Mouse (Mus musculus): Measurements from ENCODE around the gene Gm9732. TPM values are rescaled to one million over a fixed set of nuclear protein-coding genes. Genes with fewer than 3 reads are reported as not detected.
"Not testable (repeated sequence)": the region's sequence is repeated elsewhere in the genome, so short reads cannot be mapped to it uniquely, and the experiment has no call there.

Gene Gm9732
- polyA plus RNA-seq, 1 experiment from 2014 or later = 0.34 TPM

- H3K9me3 ChIP-seq (replicated peaks; ENCODE audit: low read length); ATAC-seq (replicated peaks; ENCODE audit: low FRiP score, low read depth); H3K36me3 ChIP-seq (ENCODE audit: insufficient read depth, low read length); H3K27ac ChIP-seq; H3K4me3 ChIP-seq (replicated peaks; ENCODE audit: low read depth, low read length); H3K27me3 ChIP-seq (ENCODE audit: insufficient read depth, low read length); H3K9ac ChIP-seq (ENCODE audit: low read depth, low read length); H3K4me1 ChIP-seq (replicated peaks; ENCODE audit: insufficient read depth, low read length); H3K4me2 ChIP-seq (ENCODE audit: low read length); DNase-seq (ENCODE audit: low spot score): not testable (repeated sequence)
- 77% methylated on average over 3 of the region's 3 CpGs for WGBS
Measured at GRCm38 (mm10) chr14:43269211-43269610, 5.6 kb upstream of the Gm9732 start.

- not testable (repeated sequence) for H3K9me3 ChIP-seq (replicated peaks; ENCODE audit: low read length); H3K9ac ChIP-seq (ENCODE audit: low read depth, low read length); H3K27ac ChIP-seq; H3K4me2 ChIP-seq (ENCODE audit: low read length); H3K4me1 ChIP-seq (replicated peaks; ENCODE audit: insufficient read depth, low read length); H3K4me3 ChIP-seq (replicated peaks; ENCODE audit: low read depth, low read length); H3K27me3 ChIP-seq (ENCODE audit: insufficient read depth, low read length); H3K36me3 ChIP-seq (ENCODE audit: insufficient read depth, low read length); DNase-seq (ENCODE audit: low spot score); ATAC-seq (replicated peaks; ENCODE audit: low FRiP score, low read depth)
- 47% methylated on average over 1 of the region's 1 CpGs for WGBS
Measured at GRCm38 (mm10) chr14:43273161-43273560, 1.7 kb upstream of the Gm9732 start.

- H3K27me3 ChIP-seq (ENCODE audit: insufficient read depth, low read length); DNase-seq (ENCODE audit: low spot score); H3K36me3 ChIP-seq (ENCODE audit: insufficient read depth, low read length); H3K4me3 ChIP-seq (replicated peaks; ENCODE audit: low read depth, low read length); H3K9me3 ChIP-seq (replicated peaks; ENCODE audit: low read length); H3K27ac ChIP-seq; H3K4me2 ChIP-seq (ENCODE audit: low read length); H3K9ac ChIP-seq (ENCODE audit: low read depth, low read length); ATAC-seq (replicated peaks; ENCODE audit: low FRiP score, low read depth); H3K4me1 ChIP-seq (replicated peaks; ENCODE audit: insufficient read depth, low read length): not testable (repeated sequence)
- WGBS = 86% methylated on average over 1 of the region's 1 CpGs
Measured at GRCm38 (mm10) chr14:43275752-43276151, 916 bp downstream of the Gm9732 start.

- H3K36me3 ChIP-seq (ENCODE audit: insufficient read depth, low read length); H3K9me3 ChIP-seq (replicated peaks; ENCODE audit: low read length); H3K4me1 ChIP-seq (replicated peaks; ENCODE audit: insufficient read depth, low read length); H3K4me3 ChIP-seq (replicated peaks; ENCODE audit: low read depth, low read length); H3K27me3 ChIP-seq (ENCODE audit: insufficient read depth, low read length); H3K4me2 ChIP-seq (ENCODE audit: low read length); DNase-seq (ENCODE audit: low spot score); ATAC-seq (replicated peaks; ENCODE audit: low FRiP score, low read depth); H3K9ac ChIP-seq (ENCODE audit: low read depth, low read length); H3K27ac ChIP-seq: not testable (repeated sequence)
- WGBS = 61% methylated on average over 2 of the region's 2 CpGs
Measured at GRCm38 (mm10) chr14:43277468-43277867, 2.6 kb downstream of the Gm9732 start.

GRCm38 (mm10) chr14:43278146-43278545 is 3.3 kb downstream of the Gm9732 start:
- not testable (repeated sequence) for H3K9me3 ChIP-seq (replicated peaks; ENCODE audit: low read length); H3K9ac ChIP-seq (ENCODE audit: low read depth, low read length); H3K4me3 ChIP-seq (replicated peaks; ENCODE audit: low read depth, low read length); H3K36me3 ChIP-seq (ENCODE audit: insufficient read depth, low read length); H3K4me1 ChIP-seq (replicated peaks; ENCODE audit: insufficient read depth, low read length); H3K27me3 ChIP-seq (ENCODE audit: insufficient read depth, low read length); H3K27ac ChIP-seq; H3K4me2 ChIP-seq (ENCODE audit: low read length); DNase-seq (ENCODE audit: low spot score); ATAC-seq (replicated peaks; ENCODE audit: low FRiP score, low read depth)
- WGBS = 57% methylated on average over 4 of the region's 4 CpGs

GRCm38 (mm10) chr14:43278681-43279080 is 3.8 kb downstream of the Gm9732 start:
- not testable (repeated sequence) for ATAC-seq (replicated peaks; ENCODE audit: low FRiP score, low read depth); H3K4me3 ChIP-seq (replicated peaks; ENCODE audit: low read depth, low read length); H3K9me3 ChIP-seq (replicated peaks; ENCODE audit: low read length)

GRCm38 (mm10) chr14:43293503-43293902 is 18.7 kb downstream of the Gm9732 start, which contains the start of gene Gm8127:
Gene Gm8127 (minus strand): TSS chr14:43293832.
- not testable (repeated sequence) for H3K4me3 ChIP-seq (replicated peaks; ENCODE audit: low read depth, low read length); H3K9ac ChIP-seq (ENCODE audit: low read depth, low read length); H3K4me1 ChIP-seq (replicated peaks; ENCODE audit: insufficient read depth, low read length); DNase-seq (ENCODE audit: low spot score); H3K27ac ChIP-seq; H3K9me3 ChIP-seq (replicated peaks; ENCODE audit: low read length); ATAC-seq (replicated peaks; ENCODE audit: low FRiP score, low read depth); H3K4me2 ChIP-seq (ENCODE audit: low read length); H3K36me3 ChIP-seq (ENCODE audit: insufficient read depth, low read length); H3K27me3 ChIP-seq (ENCODE audit: insufficient read depth, low read length)
- WGBS = 83% methylated on average over 3 of the region's 3 CpGs

More at GRCm38 (mm10) chr14:43278681-43279080, 3.8 kb downstream of the Gm9732 start:
- not testable (repeated sequence) for DNase-seq (ENCODE audit: low spot score); H3K4me2 ChIP-seq (ENCODE audit: low read length); H3K9ac ChIP-seq (ENCODE audit: low read depth, low read length); H3K27ac ChIP-seq; H3K4me1 ChIP-seq (replicated peaks; ENCODE audit: insufficient read depth, low read length); H3K27me3 ChIP-seq (ENCODE audit: insufficient read depth, low read length); H3K36me3 ChIP-seq (ENCODE audit: insufficient read depth, low read length)
- WGBS = 93% methylated on average over 3 of the region's 3 CpGs

GRCm38 (mm10) chr14:43319516-43319915 is 44.7 kb downstream of the Gm9732 start:
- not testable (repeated sequence) for ATAC-seq (replicated peaks; ENCODE audit: low FRiP score, low read depth); H3K4me1 ChIP-seq (replicated peaks; ENCODE audit: insufficient read depth, low read length); H3K27me3 ChIP-seq (ENCODE audit: insufficient read depth, low read length); H3K4me2 ChIP-seq (ENCODE audit: low read length); DNase-seq (ENCODE audit: low spot score); H3K4me3 ChIP-seq (replicated peaks; ENCODE audit: low read depth, low read length); H3K9ac ChIP-seq (ENCODE audit: low read depth, low read length); H3K9me3 ChIP-seq (replicated peaks; ENCODE audit: low read length); H3K27ac ChIP-seq; H3K36me3 ChIP-seq (ENCODE audit: insufficient read depth, low read length)

- not testable (repeated sequence) for H3K4me1 ChIP-seq (replicated peaks; ENCODE audit: insufficient read depth, low read length); H3K36me3 ChIP-seq (ENCODE audit: insufficient read depth, low read length); H3K27ac ChIP-seq; H3K4me2 ChIP-seq (ENCODE audit: low read length); H3K9me3 ChIP-seq (replicated peaks; ENCODE audit: low read length); H3K9ac ChIP-seq (ENCODE audit: low read depth, low read length); ATAC-seq (replicated peaks; ENCODE audit: low FRiP score, low read depth); H3K4me3 ChIP-seq (replicated peaks; ENCODE audit: low read depth, low read length); DNase-seq (ENCODE audit: low spot score); H3K27me3 ChIP-seq (ENCODE audit: insufficient read depth, low read length)
- 64% methylated on average over 2 of the region's 2 CpGs for WGBS
Measured at GRCm38 (mm10) chr14:43328603-43329002, 53.8 kb downstream of the Gm9732 start.

GRCm38 (mm10) chr14:43331362-43331880 is 56.6 kb downstream of the Gm9732 start:
- H3K9ac ChIP-seq (ENCODE audit: low read depth, low read length); H3K9me3 ChIP-seq (replicated peaks; ENCODE audit: low read length); H3K4me1 ChIP-seq (replicated peaks; ENCODE audit: insufficient read depth, low read length); H3K4me2 ChIP-seq (ENCODE audit: low read length); H3K27me3 ChIP-seq (ENCODE audit: insufficient read depth, low read length); DNase-seq (ENCODE audit: low spot score); ATAC-seq (replicated peaks; ENCODE audit: low FRiP score, low read depth); H3K4me3 ChIP-seq (replicated peaks; ENCODE audit: low read depth, low read length); H3K36me3 ChIP-seq (ENCODE audit: insufficient read depth, low read length); H3K27ac ChIP-seq: not testable (repeated sequence)
- 91% methylated on average over 9 of the region's 11 CpGs for WGBS
